Mouse (Mus musculus) left cerebral cortex, adult 2 months (tissue): ENCODE measurements at regions not wholly inside any gene's neighbourhood (a gene's known extent, or its start where the extent isn't known, plus 50 kb on each side); places are given as distances from the start of the nearest gene placed in this dataset.

Source experiments
- DNase-seq, 2 experiments: peaks; one replicate each; pipeline ENCODE4 v3.0.0; 2021 to 2022; ENCODE audit warnings: low spot score in 2 of 2, mixed read lengths in 1 of 2; ENCODE audit errors: extremely low spot score in 1 of 2
- H3K27ac ChIP-seq: fragments of 200-600 bp; 2 replicates; pipeline ENCODE4 v1.8.1; 2022
- H3K4me3 ChIP-seq: fragments of 200-600 bp; 2 replicates; pipeline ENCODE4 v1.8.1; 2022
- CTCF ChIP-seq: fragments of 200-600 bp; IDR thresholded peaks from 2 replicates; pipeline ENCODE4 v1.8.1; 2022; ENCODE audit warnings: antibody characterized with exemption, mild to moderate bottlenecking, moderate library complexity
- intact Hi-C: fragments of 180-260 bp; cut with DNase I; formaldehyde crosslinking; loops from one replicate; pipeline ENCODE4 v1.15.1; 2025

GRCm38 (mm10) chr2:135561716-135562115 is 97.1 kb upstream of the Plcb4 start:
- Histone ChIP-seq H3K4me3 (no peak overlapping the region), H3K27ac (no peak overlapping the region)
- intact Hi-C loops, result no loop called here
- DNase-seq, result no peak
- no peak for TF ChIP-seq CTCF

- Histone ChIP-seq H3K27ac (no peak overlapping the region), H3K4me3 (no peak overlapping the region)
- peak; percentile 19 to 46 for DNase-seq
- TF ChIP-seq CTCF, result no peak
- intact Hi-C loops, result no loop called here
These were observed 96.5 kb upstream of the Plcb4 start for GRCm38 (mm10) chr2:135562140-135562890.

DNA sequence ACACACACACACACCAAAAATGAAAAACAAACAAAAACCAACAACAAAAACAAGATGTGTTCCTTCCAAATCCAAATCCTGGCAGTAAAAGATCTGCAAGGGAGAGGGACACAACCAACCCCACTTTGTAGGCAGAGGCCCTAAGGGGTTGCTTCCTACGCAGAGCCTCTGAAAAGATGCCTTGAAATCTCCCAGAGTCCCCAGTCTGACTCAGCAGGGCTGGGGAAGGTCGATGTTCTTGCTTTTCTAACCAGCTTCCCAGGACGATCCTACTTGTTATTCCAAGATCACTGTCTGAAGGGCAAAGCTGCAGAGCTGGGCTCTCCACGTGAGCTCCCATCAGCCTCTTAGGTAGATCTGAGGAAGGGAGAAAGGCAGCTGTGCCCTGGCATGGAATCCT is 94.6 kb upstream of the Plcb4 start:
- intact Hi-C loops, result no loop called here
- H3K4me3 ChIP-seq, result no peak overlapping the region
- DNase-seq, result no peak
- no peak for TF ChIP-seq CTCF
- H3K27ac ChIP-seq, result no peak overlapping the region

GRCm38 (mm10) chr2:135568350-135568749 is 90.5 kb upstream of the Plcb4 start:
- intact Hi-C loops, result no loop called here

GRCm38 (mm10) chr2:135571599-135571998 is 87.2 kb upstream of the Plcb4 start:
- no peak for DNase-seq
- no peak overlapping the region for H3K4me3 ChIP-seq
- no peak for TF ChIP-seq CTCF
- intact Hi-C loops, result no loop called here
- H3K27ac ChIP-seq, result no peak overlapping the region

More at GRCm38 (mm10) chr2:135568350-135568749, 90.5 kb upstream of the Plcb4 start:
- H3K27ac ChIP-seq, result no peak overlapping the region
- no peak for TF ChIP-seq CTCF
- H3K4me3 ChIP-seq, result no peak overlapping the region
- no peak for DNase-seq

GRCm38 (mm10) chr2:135577228-135577627 is 81.6 kb upstream of the Plcb4 start:
- no peak for DNase-seq
- intact Hi-C loops, result no loop called here
- TF ChIP-seq CTCF, result no peak
- Histone ChIP-seq H3K27ac (no peak overlapping the region), H3K4me3 (no peak overlapping the region)

DNA sequence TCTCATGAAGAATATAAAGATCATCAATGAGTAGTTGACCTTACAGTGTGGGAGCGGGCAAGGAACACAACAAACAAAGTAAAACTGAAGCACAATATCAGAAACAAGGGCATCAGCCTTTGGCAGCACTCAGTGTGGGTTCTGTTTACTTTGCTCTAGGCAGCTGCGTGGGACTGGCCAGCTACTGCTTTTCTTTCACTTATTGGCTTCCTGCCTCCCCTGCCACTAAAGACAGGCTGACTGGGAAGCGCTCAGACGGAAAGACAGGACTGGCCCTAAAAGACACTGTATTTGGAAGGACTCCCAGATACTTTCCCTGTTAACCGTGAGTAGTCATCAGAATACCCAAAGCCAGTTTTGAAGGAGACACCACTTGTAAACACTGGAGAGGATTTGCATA is 80.7 kb upstream of the Plcb4 start:
- no peak for TF ChIP-seq CTCF
- DNase-seq, result no peak
- intact Hi-C loops, result no loop called here
- H3K27ac ChIP-seq, result no peak overlapping the region
- no peak overlapping the region for H3K4me3 ChIP-seq

DNA sequence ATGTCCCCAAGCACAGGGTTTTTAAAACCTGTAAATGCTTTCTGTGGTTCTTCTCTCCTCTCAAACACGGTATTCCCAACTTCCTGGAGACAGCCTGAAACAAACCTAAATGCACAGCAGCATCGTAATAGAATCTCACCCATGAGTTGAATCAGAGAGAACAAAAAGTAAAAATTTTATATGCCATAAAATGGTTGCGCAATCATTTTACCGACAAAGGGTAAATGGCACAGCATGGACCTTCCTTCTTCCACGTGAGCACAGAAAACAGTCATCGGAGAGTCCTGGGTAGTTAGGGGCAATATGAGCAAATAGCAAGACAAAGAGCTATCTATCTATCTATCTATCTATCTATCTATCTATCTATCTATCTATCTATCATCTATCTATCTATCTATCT is 79.3 kb upstream of the Plcb4 start:
- intact Hi-C loops, result no loop called here
- no peak for DNase-seq
- Histone ChIP-seq H3K4me3 (no peak overlapping the region), H3K27ac (no peak overlapping the region)
- TF ChIP-seq CTCF, result no peak

- Histone ChIP-seq H3K27ac (no peak overlapping the region), H3K4me3 (no peak overlapping the region)
- DNase-seq, result no peak
- intact Hi-C loops, result no loop called here
- TF ChIP-seq CTCF, result no peak
These were observed 78.8 kb upstream of the Plcb4 start for GRCm38 (mm10) chr2:135580051-135580450.

DNA sequence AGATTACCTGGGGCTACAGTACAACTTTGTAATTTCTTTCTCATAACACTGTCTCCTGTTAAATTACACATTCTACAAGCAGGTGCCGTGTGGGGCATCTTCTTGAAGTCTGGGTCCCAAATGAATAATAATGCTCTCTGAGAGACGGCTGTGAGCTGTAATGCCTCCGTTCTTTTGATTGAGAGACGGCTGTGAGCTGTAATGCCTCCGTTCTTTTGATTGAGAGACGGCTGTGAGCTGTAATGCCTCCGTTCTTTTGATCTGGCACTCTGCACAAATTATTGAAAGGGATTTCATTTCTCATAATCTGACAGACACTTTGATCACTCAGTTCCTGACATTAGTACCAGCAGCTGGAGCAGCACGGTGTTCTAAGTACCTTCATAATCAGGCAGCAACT is 76.5 kb upstream of the Plcb4 start:
- no peak for TF ChIP-seq CTCF
- Histone ChIP-seq H3K4me3 (no peak overlapping the region), H3K27ac (no peak overlapping the region)
- intact Hi-C loops, result no loop called here
- no peak for DNase-seq

DNA sequence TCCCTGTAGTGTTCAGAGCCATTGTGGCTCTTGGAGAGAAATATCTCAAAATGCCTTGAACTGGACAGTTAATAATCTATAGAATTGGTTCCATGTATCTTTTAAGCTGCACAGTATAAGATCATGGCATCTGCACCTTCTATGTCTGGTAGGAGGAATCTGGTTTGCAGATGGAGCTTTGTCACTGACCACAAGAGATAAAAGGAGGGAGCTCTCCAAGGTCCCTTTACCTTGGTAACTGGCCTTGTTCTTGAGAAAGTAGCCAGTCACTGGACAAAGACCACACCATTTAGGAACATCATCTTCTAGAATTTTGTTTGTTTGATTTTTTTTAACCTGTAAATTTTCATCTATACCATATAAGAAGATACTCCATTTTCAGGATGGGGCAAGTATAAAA is 52.5 kb upstream of the Plcb4 start:
- Histone ChIP-seq H3K27ac (no peak overlapping the region), H3K4me3 (no peak overlapping the region)
- intact Hi-C loops, result no loop called here
- no peak for TF ChIP-seq CTCF
- no peak for DNase-seq
